Mouse (Mus musculus) liver, postnatal 0 days (tissue): ENCODE data around the gene Aph1c. TPM values are rescaled to one million over a fixed set of nuclear protein-coding genes. Genes with fewer than 3 reads are reported as not detected.

Experiments
- ATAC-seq: fragments of 200-750 bp; cut with Nextera tagmentation; 2 replicates; pipeline ENCODE4 v1.8.0; 2017; ENCODE audit warnings: mild to moderate bottlenecking, moderate library complexity
- DNase-seq: peaks from one replicate; pipeline ENCODE4 v3.0.0-alpha.2; 2016
- H3K27ac ChIP-seq: fragments of 300-500 bp; sonication (generic); 2 replicates; pipeline ENCODE4 v1.5.1; 2014; ENCODE audit warnings: antibody characterized with exemption, moderate library complexity, mild to moderate bottlenecking, low read depth
- H3K27me3 ChIP-seq: fragments of 300-500 bp; sonication (generic); 2 replicates; pipeline ENCODE4 v1.6.1; 2014; ENCODE audit warnings: low read length, control low read depth, mixed read lengths; ENCODE audit not compliant: insufficient read depth
- H3K36me3 ChIP-seq: fragments of 300-500 bp; sonication (generic); replicated peaks from 2 replicates; pipeline ENCODE4 v1.6.1; 2014; ENCODE audit warnings: mild to moderate bottlenecking, control low read depth, low read length, moderate library complexity, mixed read lengths; ENCODE audit not compliant: insufficient read depth
- H3K4me1 ChIP-seq: fragments of 300-500 bp; sonication (generic); 2 replicates; pipeline ENCODE4 v1.6.1; 2014; ENCODE audit warnings: antibody characterized with exemption, mild to moderate bottlenecking, control low read depth; ENCODE audit not compliant: insufficient read depth
- H3K4me2 ChIP-seq: fragments of 300-500 bp; sonication (generic); 2 replicates; pipeline ENCODE4 v1.6.1; 2014; ENCODE audit warnings: low read depth, mild to moderate bottlenecking, low read length, moderate library complexity, mixed read lengths
- H3K4me3 ChIP-seq: fragments of 300-500 bp; sonication (generic); 2 replicates; pipeline ENCODE4 v1.5.1; 2014; ENCODE audit warnings: low read depth, low read length
- H3K9ac ChIP-seq: fragments of 300-500 bp; sonication (generic); replicated peaks from 2 replicates; pipeline ENCODE4 v1.6.1; 2014; ENCODE audit warnings: mild to moderate bottlenecking, moderate library complexity
- H3K9me3 ChIP-seq: fragments of 300-500 bp; sonication (generic); 2 replicates; pipeline ENCODE4 v1.6.1; 2016; ENCODE audit warnings: mild to moderate bottlenecking, control low read depth, low read length, mixed read lengths
- CTCF ChIP-seq: sonication (generic); IDR thresholded peaks from 2 replicates; pipeline ENCODE4 v1.5.1; 2016; ENCODE audit warnings: antibody characterized with exemption, low read depth
- EP300 ChIP-seq: IDR thresholded peaks from 2 replicates; pipeline ENCODE4 v1.6.1; 2016; ENCODE audit warnings: antibody characterized with exemption, low read depth, mild to moderate bottlenecking
- WGBS: fragments of 180-500 bp; shearing (Covaris S2); extraction: QIAGEN DNeasy Blood & Tissue Kit; methylation state at CpG from one replicate; pipeline ENCODE4 v1.1.7; 2014; ENCODE audit not compliant: insufficient replicate concordance; 5-methylcytosine and 5-hydroxymethylcytosine counted together
- polyA plus RNA-seq: library from polyadenylated mRNA; unstranded; fragments of >200 nt; fragmentation: Nextera tagmentation; extraction: Ambion mirVana; gene quantifications from 2 replicates; pipeline ENCODE4 v1.2.1, GENCODE M21; 2015

Aph1c gene
- 3.3 and 4.1 TPM in 2 replicates for polyA plus RNA-seq

DNA sequence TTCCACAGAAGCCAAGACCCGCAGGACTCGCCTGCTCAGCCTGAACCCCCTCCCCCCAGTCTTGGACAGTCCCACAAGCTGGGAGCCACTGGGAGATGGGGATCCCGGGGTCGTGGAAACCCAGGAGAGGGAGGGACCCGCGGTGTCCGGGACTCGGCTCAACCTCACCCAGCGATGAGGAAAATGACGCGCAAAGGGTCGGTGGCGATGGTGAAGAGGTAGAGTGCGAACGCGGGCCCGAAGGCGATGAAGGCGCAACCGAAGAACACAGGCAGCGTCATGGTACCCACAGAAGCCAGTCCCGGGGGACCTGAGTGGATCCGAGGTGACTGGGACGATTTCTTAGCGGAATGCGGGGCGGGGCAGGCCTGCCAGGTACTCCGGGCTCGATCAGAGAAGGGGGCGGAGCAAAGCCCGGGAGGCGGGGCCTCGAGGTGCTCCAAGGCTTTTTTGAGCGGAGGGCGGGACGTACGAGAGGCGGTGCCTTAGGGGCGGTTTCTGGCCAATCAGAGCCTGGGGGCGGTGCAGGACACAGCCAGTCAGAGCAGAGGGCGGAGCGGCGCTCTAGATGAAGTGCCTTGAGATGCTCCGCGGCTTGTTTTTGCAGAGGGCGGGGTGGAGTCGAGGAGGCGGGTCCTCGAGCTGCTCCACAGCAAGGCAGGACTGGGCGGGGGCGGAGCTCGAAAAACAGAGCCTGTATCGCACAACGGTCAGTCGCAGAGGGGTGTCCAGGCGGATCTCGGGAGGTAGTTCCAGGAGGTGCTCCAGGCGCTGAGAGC lies at the start of gene Aph1c:
Aph1c (minus strand) TSS at position 409 of the 779 bp plus-strand sequence.
- peaks cover 20% of the 10 kb centered on the region for H3K4me1 ChIP-seq
- no peaks in the 10 kb centered on the region for H3K36me3 ChIP-seq
- no peaks in the 10 kb centered on the region for H3K27me3 ChIP-seq
- no peaks in the 10 kb centered on the region for H3K9me3 ChIP-seq
- TF ChIP-seq CTCF (no peak), EP300 (no peak)
- peak within 1 kb of the TSS; percentile 67 for H3K9ac ChIP-seq
- peak within 1 kb of the TSS; percentile 59 for H3K4me3 ChIP-seq
- WGBS = under 1% methylated on average over 57 of the region's 58 CpGs
- DNase-seq (peak; percentile 99), ATAC-seq (peak; percentile 99)
- peak within 1 kb of the TSS; percentile 98 for H3K4me2 ChIP-seq
- peak within 1 kb of the TSS; percentile 53 for H3K27ac ChIP-seq

DNA sequence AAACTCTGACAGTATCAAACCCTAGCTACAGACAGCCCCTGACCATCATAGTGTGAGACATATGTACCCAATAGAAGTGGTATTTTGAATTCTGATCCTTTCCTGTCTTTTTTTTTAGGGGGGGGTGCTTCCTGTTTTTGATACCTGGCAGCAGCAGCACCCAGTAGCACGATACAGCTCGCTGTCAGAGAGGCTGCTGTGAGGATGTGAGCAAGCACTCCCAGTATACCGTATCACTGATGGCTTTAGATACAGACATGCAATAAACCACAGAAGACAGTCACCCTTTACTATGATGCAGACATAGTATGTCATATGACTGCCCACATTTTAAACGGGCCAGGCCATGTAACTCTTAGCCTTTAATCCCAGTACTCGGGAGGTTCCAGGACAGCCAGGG lies 49.0 kb upstream of the Aph1c start:
- no peaks in the 10 kb centered on the region for H3K9me3 ChIP-seq
- no peak for DNase-seq
- 60% methylated on average over 5 of the region's 5 CpGs for WGBS
- ATAC-seq = no peak
- no peak overlapping the region for H3K9ac ChIP-seq
- no peaks in the 10 kb centered on the region for H3K27me3 ChIP-seq
- H3K4me3 ChIP-seq = no peak overlapping the region
- no peak for TF ChIP-seq CTCF
- no peak for TF ChIP-seq EP300
- no peaks in the 10 kb centered on the region for H3K36me3 ChIP-seq
- H3K27ac ChIP-seq = 0 out of 2 replicates have a peak overlapping the region, but pooled peaks have one; percentile 65
- no peak overlapping the region for H3K4me2 ChIP-seq
- H3K4me1 ChIP-seq = peaks cover 38% of the 10 kb centered on the region

DNA sequence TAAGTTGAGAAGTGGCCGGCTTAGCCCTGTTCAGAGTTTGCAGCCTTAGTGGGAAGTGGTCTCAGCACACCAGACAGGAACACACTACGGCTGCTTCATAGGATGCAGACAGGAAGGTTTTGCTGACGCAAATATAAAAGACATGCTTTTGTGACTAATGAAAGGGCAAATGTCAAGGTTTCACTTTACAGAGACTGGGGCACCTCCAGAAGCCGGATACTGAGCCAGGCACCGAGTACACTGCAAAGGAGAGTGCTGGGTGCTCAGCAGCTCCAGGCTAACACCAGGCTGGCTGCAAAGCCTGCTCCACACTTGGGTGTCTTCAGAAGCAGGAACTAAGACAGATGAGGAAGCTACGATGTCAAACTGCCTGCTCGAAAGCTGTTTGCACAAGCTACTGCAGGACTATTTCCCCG lies 47.9 kb upstream of the Aph1c start:
- Histone ChIP-seq H3K9me3 (no peaks in the 10 kb centered on the region), H3K4me3 (no peak overlapping the region), H3K4me2 (peak overlapping the region; percentile 36), H3K4me1 (peaks cover 29% of the 10 kb centered on the region), H3K27ac (peak overlapping the region; percentile 65), H3K9ac (0 out of 2 replicates have a peak overlapping the region, but pooled peaks have one; percentile 18), H3K27me3 (no peaks in the 10 kb centered on the region), H3K36me3 (no peaks in the 10 kb centered on the region)
- peak; percentile 13; the same call in 1 of the 2 replicates for TF ChIP-seq EP300
- no peak for TF ChIP-seq CTCF
- ATAC-seq = peak; percentile 70
- DNase-seq = peak; percentile 28
- 36% methylated on average over 8 of the region's 8 CpGs for WGBS

DNA sequence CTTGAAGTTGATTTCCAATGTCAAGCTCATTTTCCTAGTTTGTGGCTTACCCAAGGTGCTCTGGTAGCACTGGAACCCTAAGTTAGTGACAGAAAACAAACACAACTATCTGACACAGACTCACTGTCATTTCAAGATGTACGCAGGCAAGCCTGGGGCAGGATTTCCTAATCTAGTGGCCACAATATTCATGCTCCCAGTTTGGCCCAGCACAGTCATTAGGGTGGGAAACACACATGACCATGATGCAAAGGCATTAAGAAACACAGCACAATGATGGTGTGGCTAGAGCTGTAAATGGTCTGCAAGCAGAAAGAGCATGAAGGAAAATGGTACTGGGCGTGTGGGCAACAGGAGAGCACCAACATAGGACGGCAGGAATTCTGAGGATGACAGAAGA lies 47.3 kb upstream of the Aph1c start:
- 70% methylated on average over 3 of the region's 3 CpGs for WGBS
- Histone ChIP-seq H3K4me1 (peaks cover 23% of the 10 kb centered on the region), H3K27me3 (no peaks in the 10 kb centered on the region), H3K4me3 (no peak overlapping the region), H3K36me3 (no peaks in the 10 kb centered on the region), H3K9ac (no peak overlapping the region), H3K4me2 (0 out of 2 replicates have a peak overlapping the region, but pooled peaks have one; percentile 36), H3K9me3 (no peaks in the 10 kb centered on the region), H3K27ac (peak overlapping the region; percentile 65)
- DNase-seq (no peak), ATAC-seq (no peak)
- TF ChIP-seq EP300 = no peak
- TF ChIP-seq CTCF = no peak

DNA sequence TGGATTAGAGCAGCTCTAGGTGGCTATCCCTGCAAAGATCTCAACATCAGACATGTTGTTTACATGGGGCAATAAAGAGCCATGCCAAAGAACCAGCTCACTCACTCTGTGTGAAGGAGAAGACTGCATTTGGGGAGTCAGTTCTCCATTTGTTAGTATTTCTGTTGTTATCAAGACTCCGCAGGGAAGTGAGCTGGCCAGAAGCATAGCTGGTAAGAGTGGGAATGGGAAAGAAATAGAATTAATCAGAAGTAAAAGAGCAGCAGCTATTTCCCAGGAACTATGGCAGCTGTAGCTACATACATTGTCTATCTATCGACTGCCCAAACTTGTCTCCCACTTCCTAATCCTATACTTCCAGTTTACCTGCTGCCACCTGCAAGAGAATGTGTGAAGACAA lies 46.2 kb upstream of the Aph1c start:
- WGBS = 85% methylated on average over 2 of the region's 2 CpGs
- Histone ChIP-seq H3K9me3 (no peaks in the 10 kb centered on the region), H3K27ac (no peak overlapping the region), H3K4me2 (no peak overlapping the region), H3K4me1 (peaks cover 16% of the 10 kb centered on the region), H3K36me3 (no peaks in the 10 kb centered on the region), H3K27me3 (no peaks in the 10 kb centered on the region), H3K9ac (no peak overlapping the region), H3K4me3 (no peak overlapping the region)
- no peak for TF ChIP-seq EP300
- no peak for TF ChIP-seq CTCF
- DNase-seq = no peak
- no peak for ATAC-seq

DNA sequence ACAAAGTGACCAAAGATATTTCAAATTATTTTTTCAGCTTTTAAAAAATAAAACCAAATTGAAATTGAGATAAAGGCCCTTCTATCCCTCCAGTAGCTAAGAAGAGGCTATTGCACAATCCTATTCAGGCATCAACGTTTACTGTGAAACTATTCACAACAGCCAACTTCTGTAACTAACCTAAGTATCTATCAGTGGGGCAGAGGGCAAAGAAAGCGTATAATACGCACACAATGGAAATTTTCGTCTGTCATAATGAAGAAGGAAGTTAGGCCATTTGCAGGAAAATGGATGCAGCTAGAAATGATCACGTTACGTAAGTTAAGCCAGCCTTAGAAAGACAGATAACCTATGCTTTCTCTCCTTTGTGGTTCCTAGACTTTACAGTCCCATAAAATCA lies 45.0 kb upstream of the Aph1c start:
- Histone ChIP-seq H3K9ac (no peak overlapping the region), H3K4me2 (no peak overlapping the region), H3K9me3 (peaks cover 3% of the 10 kb centered on the region; the same call in 1 of the 2 replicates), H3K4me1 (peaks cover 16% of the 10 kb centered on the region), H3K36me3 (no peaks in the 10 kb centered on the region), H3K27me3 (no peaks in the 10 kb centered on the region), H3K4me3 (no peak overlapping the region), H3K27ac (no peak overlapping the region)
- WGBS = 66% methylated on average over 6 of the region's 6 CpGs
- TF ChIP-seq CTCF = no peak
- TF ChIP-seq EP300 = no peak
- ATAC-seq (no peak), DNase-seq (no peak)
